Mouse (Mus musculus) forebrain, embryonic 14.5 days (tissue): ENCODE results near the gene Tyw1. TPM values are rescaled to one million over a fixed set of nuclear protein-coding genes. Genes with fewer than 3 reads are reported as not detected.
A peak's percentile ranks its signal among the peaks of the same experiment; 100 is the strongest.

ENCODE experiments used
- ATAC-seq: fragments of 200-750 bp; cut with Nextera tagmentation; 2 replicates; pipeline ENCODE4 v1.8.0; 2017; ENCODE audit warnings: mild to moderate bottlenecking, moderate library complexity
- DNase-seq: peaks from one replicate; pipeline ENCODE4 v3.0.0-alpha.2; 2015; ENCODE audit warnings: low spot score
- H3K27ac ChIP-seq: fragments of 300-500 bp; sonication (generic); 2 replicates; pipeline ENCODE4 v1.5.1; 2014; ENCODE audit warnings: low read depth, mild to moderate bottlenecking, control low read depth, low read length, moderate library complexity
- H3K27me3 ChIP-seq: fragments of 300-500 bp; sonication (generic); replicated peaks from 2 replicates; pipeline ENCODE4 v1.6.1; 2014; ENCODE audit warnings: low read length, control low read depth, mixed read lengths; ENCODE audit not compliant: control insufficient read depth, insufficient read depth
- H3K36me3 ChIP-seq: fragments of 300-500 bp; sonication (generic); 2 replicates; pipeline ENCODE4 v1.6.1; 2014; ENCODE audit warnings: low read length, control low read depth; ENCODE audit not compliant: control insufficient read depth, insufficient read depth
- H3K4me1 ChIP-seq: fragments of 300-500 bp; sonication (generic); 2 replicates; pipeline ENCODE4 v1.6.1; 2014; ENCODE audit warnings: antibody characterized with exemption, low read length, control low read depth; ENCODE audit not compliant: control insufficient read depth, insufficient read depth
- H3K4me2 ChIP-seq: fragments of 300-500 bp; sonication (generic); 2 replicates; pipeline ENCODE4 v1.6.1; 2014; ENCODE audit warnings: mild to moderate bottlenecking, control low read depth, low read length
- H3K4me3 ChIP-seq: fragments of 300-500 bp; sonication (generic); 2 replicates; pipeline ENCODE4 v1.5.1; 2014; ENCODE audit warnings: low read depth, low read length, control low read depth
- H3K9ac ChIP-seq: fragments of 300-500 bp; sonication (generic); 2 replicates; pipeline ENCODE4 v1.6.1; 2014; ENCODE audit warnings: mild to moderate bottlenecking, low read length, control low read depth, moderate library complexity
- H3K9me3 ChIP-seq: fragments of 300-500 bp; sonication (generic); replicated peaks from 2 replicates; pipeline ENCODE4 v1.6.1; 2016; ENCODE audit warnings: low read length, control low read depth, mixed read lengths; ENCODE audit not compliant: control insufficient read depth
- WGBS: fragments of 180-500 bp; shearing (Covaris S2); extraction: QIAGEN DNeasy Blood & Tissue Kit; methylation state at CpG from one replicate; pipeline ENCODE4 v1.1.7; 2014; 5-methylcytosine and 5-hydroxymethylcytosine counted together
- polyA plus RNA-seq: library from polyadenylated mRNA; unstranded; fragments of >200 nt; fragmentation: Nextera tagmentation; extraction: Ambion mirVana; gene quantifications from 2 replicates; pipeline ENCODE4 v1.2.1, GENCODE M21; 2014

Gene Tyw1
- polyA plus RNA-seq, 1 experiment from 2014 or later: 29.4 TPM

GRCm38 (mm10) chr5:130222146-130223004 is 33.0 kb upstream of the Tyw1 start:
- Histone ChIP-seq H3K27ac (peak overlapping the region; percentile 79; the same call in 1 of the 2 replicates), H3K4me3 (peak overlapping the region; percentile 96), H3K4me1 (peaks cover 11% of the 10 kb centered on the region), H3K9me3 (no peaks in the 10 kb centered on the region; the same call in 1 of the 2 replicates), H3K9ac (peak overlapping the region; percentile 98), H3K36me3 (no peaks in the 10 kb centered on the region), H3K4me2 (peak overlapping the region; percentile 81), H3K27me3 (no peaks in the 10 kb centered on the region)
- under 1% methylated on average over 84 of the region's 88 CpGs for WGBS
- peak; percentile 86 for ATAC-seq
- peak; percentile 89 for DNase-seq

GRCm38 (mm10) chr5:130226790-130227189 is 28.6 kb upstream of the Tyw1 start:
- Histone ChIP-seq H3K9me3 (no peaks in the 10 kb centered on the region), H3K27me3 (no peaks in the 10 kb centered on the region), H3K9ac (no peak overlapping the region), H3K36me3 (peaks cover 23% of the 10 kb centered on the region), H3K4me2 (no peak overlapping the region), H3K4me3 (no peak overlapping the region), H3K27ac (no peak overlapping the region), H3K4me1 (peaks cover 11% of the 10 kb centered on the region)
- DNase-seq (no peak), ATAC-seq (no peak)
- WGBS: 92% methylated on average over 3 of the region's 3 CpGs

- peaks cover 8% of the 10 kb centered on the region for H3K4me1 ChIP-seq
- WGBS: 71% methylated on average over 4 of the region's 4 CpGs
- H3K27me3 ChIP-seq: no peaks in the 10 kb centered on the region
- H3K27ac ChIP-seq: no peak overlapping the region
- H3K9me3 ChIP-seq: no peaks in the 10 kb centered on the region
- peaks cover 36% of the 10 kb centered on the region for H3K36me3 ChIP-seq
- no peak for DNase-seq
- no peak for ATAC-seq
- no peak overlapping the region for H3K4me3 ChIP-seq
- H3K9ac ChIP-seq: no peak overlapping the region
- no peak overlapping the region for H3K4me2 ChIP-seq
Observed at GRCm38 (mm10) chr5:130228120-130228519, 27.3 kb upstream of the Tyw1 start.

- Histone ChIP-seq H3K36me3 (peaks cover 97% of the 10 kb centered on the region), H3K4me2 (no peak overlapping the region), H3K4me1 (no peaks in the 10 kb centered on the region), H3K27ac (no peak overlapping the region), H3K9ac (no peak overlapping the region), H3K4me3 (no peak overlapping the region), H3K9me3 (no peaks in the 10 kb centered on the region), H3K27me3 (no peaks in the 10 kb centered on the region)
- WGBS: 98% methylated on average over 8 of the region's 8 CpGs
- no peak for DNase-seq
- ATAC-seq: no peak
Observed at GRCm38 (mm10) chr5:130236302-130236701, 19.1 kb upstream of the Tyw1 start.

GRCm38 (mm10) chr5:130239236-130239635 is 16.2 kb upstream of the Tyw1 start:
- ATAC-seq (no peak), DNase-seq (no peak)
- peaks cover 97% of the 10 kb centered on the region for H3K36me3 ChIP-seq
- no peak overlapping the region for H3K9ac ChIP-seq
- H3K27me3 ChIP-seq: no peaks in the 10 kb centered on the region
- H3K4me1 ChIP-seq: no peaks in the 10 kb centered on the region
- H3K9me3 ChIP-seq: no peaks in the 10 kb centered on the region
- H3K4me2 ChIP-seq: no peak overlapping the region
- H3K4me3 ChIP-seq: no peak overlapping the region
- no peak overlapping the region for H3K27ac ChIP-seq
- WGBS: 95% methylated on average over 7 of the region's 7 CpGs

GRCm38 (mm10) chr5:130239856-130240255 is 15.6 kb upstream of the Tyw1 start:
- H3K4me3 ChIP-seq: no peak overlapping the region
- no peak for ATAC-seq
- no peaks in the 10 kb centered on the region for H3K9me3 ChIP-seq
- H3K27me3 ChIP-seq: no peaks in the 10 kb centered on the region
- no peak for DNase-seq
- 96% methylated on average over 2 of the region's 2 CpGs for WGBS
- no peak overlapping the region for H3K4me2 ChIP-seq
- H3K4me1 ChIP-seq: no peaks in the 10 kb centered on the region
- H3K9ac ChIP-seq: no peak overlapping the region
- H3K36me3 ChIP-seq: peaks cover 97% of the 10 kb centered on the region
- H3K27ac ChIP-seq: no peak overlapping the region

- Histone ChIP-seq H3K36me3 (peaks cover 97% of the 10 kb centered on the region), H3K27me3 (no peaks in the 10 kb centered on the region), H3K4me2 (no peak overlapping the region), H3K27ac (no peak overlapping the region), H3K4me3 (no peak overlapping the region), H3K4me1 (no peaks in the 10 kb centered on the region), H3K9me3 (no peaks in the 10 kb centered on the region), H3K9ac (no peak overlapping the region)
- DNase-seq (no peak), ATAC-seq (no peak)
- WGBS: 96% methylated on average over 12 of the region's 12 CpGs
Observed at GRCm38 (mm10) chr5:130241426-130241825, 14.0 kb upstream of the Tyw1 start.

- Histone ChIP-seq H3K4me1 (no peaks in the 10 kb centered on the region), H3K27ac (no peak overlapping the region), H3K27me3 (no peaks in the 10 kb centered on the region), H3K9me3 (no peaks in the 10 kb centered on the region), H3K9ac (no peak overlapping the region), H3K4me2 (no peak overlapping the region), H3K4me3 (no peak overlapping the region), H3K36me3 (peaks cover 100% of the 10 kb centered on the region)
- ATAC-seq: no peak
- DNase-seq: no peak
- 88% methylated on average over 5 of the region's 5 CpGs for WGBS
Observed at GRCm38 (mm10) chr5:130247823-130248222, 7.6 kb upstream of the Tyw1 start.
